Mouse (Mus musculus) brain, embryonic 14.5 days (tissue): ENCODE results near the gene Cmip.

Experiments
- CTCF ChIP-seq: fragments of 200-500 bp; IDR thresholded peaks from 2 replicates; pipeline ENCODE4 v1.5.1; 2012; ENCODE audit warnings: inconsistent platforms, mild to moderate bottlenecking, moderate library complexity, borderline replicate concordance; ENCODE audit not compliant: insufficient read depth, insufficient read length; ENCODE audit errors: extremely low read depth
- POLR2A ChIP-seq: fragments of 200-500 bp; IDR thresholded peaks from 2 replicates; pipeline ENCODE4 v1.6.1; 2012; ENCODE audit warnings: mild to moderate bottlenecking, inconsistent platforms, borderline replicate concordance; ENCODE audit not compliant: poor library complexity, insufficient read depth, insufficient read length, severe bottlenecking; ENCODE audit errors: extremely low read depth

DNA sequence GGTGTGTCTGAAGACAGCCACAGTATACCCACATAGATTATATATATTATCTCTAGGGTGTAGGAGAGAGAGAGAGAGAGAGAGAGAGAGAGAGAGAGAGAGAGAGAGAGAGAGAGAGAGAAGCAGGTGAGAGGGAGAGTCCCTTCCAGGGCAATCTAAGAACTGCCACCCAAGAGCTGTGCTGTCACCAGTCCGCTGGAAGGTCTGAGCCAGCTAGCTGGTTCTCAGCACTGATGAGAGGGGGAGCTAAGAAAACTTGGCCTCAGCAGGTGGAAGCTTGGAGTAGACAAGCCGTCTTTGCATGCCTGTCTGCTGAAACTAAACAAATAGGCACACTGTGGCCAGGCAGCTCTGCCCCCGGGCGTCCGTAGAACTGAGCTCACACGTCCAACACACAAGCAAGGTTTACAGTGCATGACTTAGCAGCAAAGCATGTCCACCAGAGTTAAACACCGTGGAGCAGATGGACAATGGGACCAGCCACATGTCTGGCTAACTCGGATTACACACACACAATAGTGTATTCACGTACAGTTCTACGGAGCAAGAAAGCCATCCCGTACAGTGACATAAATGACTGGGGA lies 205.9 kb downstream of the Cmip start:
- no peak for TF ChIP-seq CTCF
- TF ChIP-seq POLR2A, result no peak
